Mouse (Mus musculus) right cerebral cortex, adult 18-20 months (tissue): ENCODE measurements around the gene Naaladl2.
"Not testable (repeated sequence)": the region's sequence is repeated elsewhere in the genome, so short reads cannot be mapped to it uniquely, and the experiment has no call there.

Experiments used
- DNase-seq: peaks from one replicate; pipeline ENCODE4 v3.0.0; 2022; ENCODE audit warnings: mixed read lengths

Naaladl2 gene

GRCm38 (mm10) chr3:25143555-25144311 is at the start of gene Naaladl2:
Naaladl2 (minus strand) TSS chr3:25144261.
- peak; percentile 70 for DNase-seq

GRCm38 (mm10) chr3:25151721-25152120 is 7.7 kb upstream of the Naaladl2 start:
- DNase-seq, result no peak

GRCm38 (mm10) chr3:25147271-25147670 is 3.2 kb upstream of the Naaladl2 start:
- DNase-seq, result no peak

- DNase-seq, result peak; percentile 78
Observed at GRCm38 (mm10) chr3:25144961-25145697, 1.1 kb upstream of the Naaladl2 start.

- DNase-seq, result no peak
Observed at GRCm38 (mm10) chr3:25143111-25143510, 950 bp downstream of the Naaladl2 start.

- peak; percentile 37 for DNase-seq
Observed at GRCm38 (mm10) chr3:25131848-25132247, 12.2 kb downstream of the Naaladl2 start.

GRCm38 (mm10) chr3:25127864-25128263 is 16.2 kb downstream of the Naaladl2 start:
- no peak for DNase-seq

- no peak for DNase-seq
Observed at GRCm38 (mm10) chr3:25124919-25125846, 18.9 kb downstream of the Naaladl2 start.

- no peak for DNase-seq
Observed at GRCm38 (mm10) chr3:25113107-25113506, 31.0 kb downstream of the Naaladl2 start.

GRCm38 (mm10) chr3:25108997-25109396 is 35.1 kb downstream of the Naaladl2 start:
- no peak for DNase-seq

- no peak for DNase-seq
Observed at GRCm38 (mm10) chr3:25092986-25093385, 51.1 kb downstream of the Naaladl2 start.

- no peak for DNase-seq
Observed at GRCm38 (mm10) chr3:25075785-25076184, 68.3 kb downstream of the Naaladl2 start.

GRCm38 (mm10) chr3:25074266-25074665 is 69.8 kb downstream of the Naaladl2 start:
- DNase-seq, result no peak

GRCm38 (mm10) chr3:25073821-25074220 is 70.2 kb downstream of the Naaladl2 start:
- no peak for DNase-seq

GRCm38 (mm10) chr3:25063217-25063616 is 80.8 kb downstream of the Naaladl2 start:
- DNase-seq, result no peak

GRCm38 (mm10) chr3:25052975-25053374 is 91.1 kb downstream of the Naaladl2 start:
- no peak for DNase-seq

- no peak for DNase-seq
Observed at GRCm38 (mm10) chr3:25019972-25020371, 124.1 kb downstream of the Naaladl2 start.

GRCm38 (mm10) chr3:25010751-25011150 is 133.3 kb downstream of the Naaladl2 start:
- DNase-seq, result no peak

- not testable (repeated sequence) for DNase-seq
Observed at GRCm38 (mm10) chr3:25006802-25007201, 137.3 kb downstream of the Naaladl2 start.

- DNase-seq, result no peak
Observed at GRCm38 (mm10) chr3:24992577-24992976, 151.5 kb downstream of the Naaladl2 start.

GRCm38 (mm10) chr3:24992078-24992477 is 152.0 kb downstream of the Naaladl2 start:
- no peak for DNase-seq

GRCm38 (mm10) chr3:24982111-24982510 is 161.9 kb downstream of the Naaladl2 start:
- no peak for DNase-seq

- DNase-seq, result no peak
Observed at GRCm38 (mm10) chr3:24942170-24942569, 201.9 kb downstream of the Naaladl2 start.
